Mouse (Mus musculus) small intestine, adult 2 months (tissue): ENCODE measurements around the gene Tvp23a. TPM values are rescaled to one million over a fixed set of nuclear protein-coding genes. Genes with fewer than 3 reads are reported as not detected.

Source experiments
- H3K27ac ChIP-seq: fragments of 200-500 bp; 2 replicates; pipeline ENCODE4 v1.5.1; 2012; ENCODE audit warnings: low read depth, low read length, control low read depth, inconsistent platforms; ENCODE audit not compliant: insufficient read depth
- H3K27me3 ChIP-seq: fragments of 200-500 bp; 2 replicates; pipeline ENCODE4 v1.6.1; 2012; ENCODE audit warnings: mild to moderate bottlenecking, moderate library complexity, low read length, inconsistent platforms; ENCODE audit not compliant: control insufficient read depth, insufficient read depth
- H3K36me3 ChIP-seq: fragments of 200-500 bp; 2 replicates; pipeline ENCODE4 v1.6.1; 2012; ENCODE audit warnings: mild to moderate bottlenecking, low read length, control low read depth, inconsistent platforms; ENCODE audit not compliant: control insufficient read depth, insufficient read depth
- H3K4me1 ChIP-seq: fragments of 200-500 bp; 2 replicates; pipeline ENCODE4 v1.6.1; 2012; ENCODE audit warnings: low read length, inconsistent platforms, mixed read lengths; ENCODE audit not compliant: control insufficient read depth, insufficient read depth, insufficient read length
- H3K4me3 ChIP-seq: fragments of 200-500 bp; 2 replicates; pipeline ENCODE4 v1.5.1; 2012; ENCODE audit warnings: low read depth, mild to moderate bottlenecking, control low read depth, inconsistent platforms, low read length, moderate library complexity
- CTCF ChIP-seq: fragments of 200-500 bp; IDR thresholded peaks from 2 replicates; pipeline ENCODE4 v1.5.1; 2012; ENCODE audit warnings: low read depth, mild to moderate bottlenecking, control low read depth, inconsistent platforms, low read length, moderate library complexity, mixed read lengths; ENCODE audit not compliant: insufficient replicate concordance, insufficient read length; ENCODE audit errors: extremely low read depth
- POLR2A ChIP-seq: fragments of 200-500 bp; IDR thresholded peaks from 2 replicates; pipeline ENCODE4 v1.6.1; 2012; ENCODE audit warnings: low read depth, mild to moderate bottlenecking, control low read depth, inconsistent platforms, low read length, moderate library complexity
- WGBS: fragments of 180-500 bp; shearing (Covaris S2); methylation state at CpG from one replicate; pipeline ENCODE4 v1.1.7; 2018; 5-methylcytosine and 5-hydroxymethylcytosine counted together
- polyA plus RNA-seq: library from polyadenylated mRNA; depleted of rRNA; stranded (reverse); fragments of >200 nt; gene quantifications from 2 replicates; pipeline ENCODE4 v1.2.3, GENCODE M21; 2012

The Tvp23a gene
- polyA plus RNA-seq, 1 experiment, result 1.4 TPM

DNA sequence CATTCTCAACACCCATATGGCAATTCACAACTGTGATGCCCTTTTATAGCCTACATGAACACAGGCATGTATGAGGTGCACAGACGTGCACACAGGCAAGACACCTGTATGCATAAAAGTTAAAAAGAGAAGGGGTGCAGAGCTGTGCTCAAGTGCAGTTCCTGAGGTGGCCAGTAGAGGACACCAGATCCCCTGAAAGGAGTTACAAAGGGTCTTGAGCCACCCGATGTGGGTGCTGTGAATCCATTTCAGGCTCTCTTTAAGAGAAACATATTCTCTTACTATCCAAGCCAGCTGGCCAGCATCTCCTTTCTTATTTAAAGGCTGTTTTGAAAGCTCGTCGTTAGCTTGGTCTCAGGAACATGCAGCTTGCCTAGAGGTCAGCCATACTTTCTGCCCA lies 30.3 kb downstream of the Tvp23a start:
- Histone ChIP-seq H3K27me3 (no peaks in the 10 kb centered on the region), H3K36me3 (peaks cover 54% of the 10 kb centered on the region), H3K4me1 (peaks cover 2% of the 10 kb centered on the region; the same call in 1 of the 2 replicates), H3K27ac (no peak overlapping the region), H3K4me3 (no peak overlapping the region)
- WGBS, result 93% methylated on average over 4 of the region's 4 CpGs
- no peak for TF ChIP-seq POLR2A
- TF ChIP-seq CTCF, result peak; percentile 70; the same call in 1 of the 2 replicates

DNA sequence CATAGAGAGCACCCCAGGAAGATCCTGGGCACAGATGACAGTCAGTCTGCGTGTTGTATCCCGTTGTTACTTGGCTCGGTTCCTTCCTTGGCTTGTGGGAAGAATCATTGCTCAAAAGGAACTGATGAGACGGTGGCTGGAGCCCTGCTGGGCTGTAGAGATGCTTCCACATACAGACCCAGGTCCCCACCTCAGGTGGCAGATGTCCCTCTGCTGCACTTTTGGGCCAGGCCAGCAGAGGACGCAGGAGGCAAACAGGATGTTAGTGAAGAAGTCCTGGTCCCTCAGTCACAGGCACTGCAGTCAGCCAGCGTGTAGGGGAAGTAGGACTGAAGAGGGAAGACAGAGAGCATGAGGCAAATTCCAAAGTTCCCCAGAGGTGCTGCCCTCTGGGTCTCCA lies 31.2 kb downstream of the Tvp23a start:
- WGBS, result 76% methylated on average over 6 of the region's 6 CpGs
- no peak overlapping the region for H3K27ac ChIP-seq
- H3K4me1 ChIP-seq, result peaks cover 2% of the 10 kb centered on the region; the same call in 1 of the 2 replicates
- no peak overlapping the region for H3K4me3 ChIP-seq
- TF ChIP-seq POLR2A, result no peak
- peak; percentile 55; the same call in 1 of the 2 replicates for TF ChIP-seq CTCF
- peaks cover 46% of the 10 kb centered on the region for H3K36me3 ChIP-seq
- no peaks in the 10 kb centered on the region for H3K27me3 ChIP-seq

DNA sequence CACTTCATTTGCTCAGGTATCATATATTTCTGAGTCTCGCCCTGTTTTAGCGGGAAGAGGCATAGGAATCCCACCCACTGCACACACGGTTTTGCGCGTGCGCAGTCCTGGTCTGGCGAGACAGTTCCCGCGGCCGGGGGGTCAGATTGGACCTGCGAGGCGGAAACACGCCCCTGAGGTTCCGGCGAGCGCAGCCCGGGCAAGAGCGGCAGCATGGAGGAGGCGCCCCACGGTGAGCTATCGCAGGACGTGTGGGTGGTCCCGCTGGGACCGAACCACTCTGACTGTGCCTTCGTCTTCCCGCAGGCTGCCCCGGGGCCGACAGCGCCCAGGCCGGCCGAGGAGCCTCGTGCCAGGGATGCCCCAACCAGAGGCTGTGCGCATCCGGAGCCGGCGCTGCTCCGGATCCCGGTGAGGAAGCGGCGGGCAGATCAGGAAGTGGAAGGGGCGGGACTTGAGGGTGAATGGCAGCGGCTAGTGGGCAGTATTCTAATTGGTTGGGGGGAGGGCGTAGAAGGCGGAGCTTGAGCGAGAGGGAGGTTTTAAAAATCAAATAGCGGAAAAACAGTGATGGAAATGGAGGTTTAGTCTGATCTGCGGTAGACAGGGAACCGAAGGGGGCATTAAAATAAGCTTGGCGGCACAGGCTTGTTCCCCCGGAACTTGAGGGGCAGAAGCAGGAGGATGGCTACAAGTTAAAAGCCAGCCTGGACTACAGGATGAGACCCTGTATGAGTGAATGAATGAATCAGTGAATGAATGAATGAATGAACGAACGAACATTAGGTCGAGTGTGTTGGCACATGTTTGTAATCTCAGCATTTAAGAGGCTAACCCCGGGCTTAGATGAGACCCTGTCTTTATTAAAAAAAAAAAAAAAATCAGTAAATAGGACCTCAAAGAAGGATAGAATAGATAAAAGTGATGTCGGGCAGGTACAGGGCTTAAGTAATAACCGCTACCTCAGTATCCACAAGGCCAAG lies 35.1 kb downstream of the Tvp23a start, which contains the start of gene Nubp1:
Gene Nubp1, plus strand, starts transcription at position 185 of the 983 bp plus-strand sequence.
- Histone ChIP-seq H3K27me3 (no peaks in the 10 kb centered on the region), H3K27ac (peak within 1 kb of the TSS; percentile 77), H3K36me3 (peaks cover 25% of the 10 kb centered on the region), H3K4me1 (peaks cover 2% of the 10 kb centered on the region; the same call in 1 of the 2 replicates), H3K4me3 (peak within 1 kb of the TSS; percentile 93)
- TF ChIP-seq POLR2A (peak; percentile 64), CTCF (no peak)
- 2% methylated on average over 56 of the region's 56 CpGs for WGBS

DNA sequence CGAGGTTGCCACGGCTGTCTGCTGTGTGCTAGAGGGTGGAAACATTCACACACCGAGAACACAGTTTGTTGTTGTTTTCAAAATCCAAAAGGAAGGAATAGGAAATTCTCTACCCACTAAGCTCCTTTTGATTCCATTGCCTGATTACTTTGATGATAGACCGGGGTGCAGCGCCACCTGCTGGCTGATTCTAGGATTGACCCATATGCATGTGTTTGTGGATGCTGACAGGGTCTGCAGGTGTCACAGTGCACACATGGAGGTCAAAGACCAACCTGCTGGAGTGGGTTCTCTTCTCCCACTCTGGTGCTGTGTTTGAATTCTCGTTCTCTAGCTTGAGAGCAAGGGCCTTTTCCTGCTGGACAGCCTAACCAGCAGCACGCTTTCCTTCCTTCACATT lies 48.0 kb downstream of the Tvp23a start:
- Histone ChIP-seq H3K27ac (no peak overlapping the region), H3K27me3 (no peaks in the 10 kb centered on the region), H3K4me1 (0 out of 2 replicates have a peak, but pooled peaks cover 1% of the 10 kb centered on the region), H3K36me3 (no peaks in the 10 kb centered on the region), H3K4me3 (no peak overlapping the region)
- peak; percentile 95; the same call in 1 of the 2 replicates for TF ChIP-seq CTCF
- no peak for TF ChIP-seq POLR2A
- WGBS, result 30% methylated on average over 7 of the region's 7 CpGs

DNA sequence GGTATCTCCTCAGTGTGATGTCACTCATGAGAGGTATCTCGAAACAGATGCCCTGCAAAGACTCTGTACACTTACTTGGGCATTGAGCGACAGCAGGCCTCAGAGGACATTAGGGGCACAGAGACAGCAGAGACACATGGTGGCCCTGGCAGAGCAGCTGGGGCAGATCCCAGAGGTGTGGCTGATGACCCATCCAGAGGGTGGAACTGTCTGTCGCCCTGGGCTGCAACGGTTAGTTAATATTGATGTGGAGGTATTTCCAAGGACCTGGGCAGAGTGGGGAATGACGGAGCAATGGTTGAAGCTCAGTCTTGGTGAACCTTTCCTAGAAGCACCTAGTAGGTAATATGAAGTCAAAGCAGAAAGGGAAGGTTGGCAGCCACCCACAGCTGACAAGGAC lies 48.4 kb downstream of the Tvp23a start:
- Histone ChIP-seq H3K4me1 (0 out of 2 replicates have a peak, but pooled peaks cover 1% of the 10 kb centered on the region), H3K36me3 (no peaks in the 10 kb centered on the region), H3K27me3 (no peaks in the 10 kb centered on the region), H3K27ac (no peak overlapping the region), H3K4me3 (no peak overlapping the region)
- 70% methylated on average over 5 of the region's 5 CpGs for WGBS
- TF ChIP-seq POLR2A (no peak), CTCF (no peak)

DNA sequence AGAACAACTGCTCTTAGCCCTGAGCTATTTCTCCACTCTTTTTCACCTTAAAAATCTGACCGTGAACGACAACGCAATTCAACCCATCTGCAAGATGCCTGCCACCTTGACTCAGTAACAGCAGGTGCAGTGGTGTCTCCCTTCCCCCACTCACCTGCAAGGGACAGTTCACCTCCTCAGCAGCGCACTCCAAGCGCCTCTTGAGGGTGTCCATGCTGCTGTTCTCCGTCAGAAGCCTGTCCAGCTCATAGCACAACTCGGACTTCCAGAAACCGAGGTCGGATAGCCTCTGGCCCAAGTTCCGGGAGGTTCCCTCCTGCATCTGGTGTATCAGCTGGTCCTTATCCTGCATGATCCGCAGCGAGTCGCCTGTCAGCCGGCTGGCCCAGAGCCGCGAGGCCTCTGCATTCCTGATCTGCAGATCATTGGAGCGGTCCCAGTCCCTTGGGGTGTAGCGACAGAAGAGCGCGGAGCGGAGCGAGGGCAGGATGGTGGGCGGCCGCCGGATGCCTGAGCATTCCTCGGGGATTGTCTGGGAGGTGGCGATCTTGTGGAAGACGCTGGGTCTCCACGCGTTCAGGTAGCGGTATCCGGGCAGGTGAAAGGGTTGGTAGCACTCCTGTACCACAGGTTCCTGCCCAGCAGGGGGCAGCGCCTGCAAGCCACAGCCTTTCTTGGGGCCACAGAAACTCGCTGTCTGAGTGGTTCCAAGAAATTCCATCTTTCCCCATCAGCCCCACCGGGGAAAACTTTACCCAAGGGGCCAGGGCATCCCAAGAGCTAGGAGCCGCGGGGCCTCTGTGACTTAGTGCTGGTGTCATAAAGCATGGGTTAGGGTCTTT lies 52.2 kb downstream of the Tvp23a start, which contains the start of gene Tekt5:
Gene Tekt5, minus strand, starts transcription at position 792 of the 842 bp plus-strand sequence.
- no peak within 1 kb of the TSS for H3K27ac ChIP-seq
- H3K36me3 ChIP-seq, result no peaks in the 10 kb centered on the region
- H3K4me1 ChIP-seq, result 0 out of 2 replicates have a peak, but pooled peaks cover 1% of the 10 kb centered on the region
- peak within 1 kb of the TSS; percentile 33 for H3K4me3 ChIP-seq
- 9% methylated on average over 37 of the region's 37 CpGs for WGBS
- TF ChIP-seq CTCF (peak; percentile 88), POLR2A (no peak)
- H3K27me3 ChIP-seq, result no peaks in the 10 kb centered on the region
